Mouse (Mus musculus) hematopoietic multipotent progenitor cell, adult 10-12 weeks (in vitro differentiated cells): ENCODE results near the gene Olfr556. TPM values are rescaled to one million over a fixed set of nuclear protein-coding genes. Genes with fewer than 3 reads are reported as not detected.

Experiments
- polyA plus RNA-seq: library from polyadenylated mRNA; stranded (reverse); fragments of >175 nt; gene quantifications from 2 replicates; pipeline ENCODE4 v1.2.3, GENCODE M21; 2012; ENCODE audit warnings: low replicate concordance

Olfr556 gene
- not detected in 2 replicates for polyA plus RNA-seq

DNA sequence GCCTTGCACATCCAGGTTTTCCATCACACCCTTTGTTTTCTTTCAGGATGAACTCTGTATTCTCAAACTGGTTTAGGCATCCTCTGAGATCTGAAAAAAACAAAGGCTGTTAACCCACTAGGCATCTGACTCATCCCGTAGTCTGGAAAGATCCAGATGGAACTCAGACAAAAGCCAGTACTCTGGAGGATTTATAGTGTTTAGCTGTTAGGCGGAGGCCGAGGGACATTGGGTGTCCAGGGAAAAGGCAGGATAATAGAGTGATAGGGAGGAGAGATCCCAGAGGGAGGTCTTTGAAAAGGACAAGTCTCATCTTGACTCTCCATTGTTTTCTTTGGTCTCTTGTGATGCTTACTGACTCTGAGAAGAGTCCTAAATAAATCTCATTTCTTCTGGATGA, at the start of gene Olfr556:
Gene Olfr556 (plus strand): TSS at position 301 of the 400 bp plus-strand sequence.

GRCm38 (mm10) chr7:102618118-102618517, 46.6 kb upstream of the Olfr556 start, which contains the start of gene Olfr553:
TSS of gene Olfr553 (minus strand) at chr7:102618218.

DNA sequence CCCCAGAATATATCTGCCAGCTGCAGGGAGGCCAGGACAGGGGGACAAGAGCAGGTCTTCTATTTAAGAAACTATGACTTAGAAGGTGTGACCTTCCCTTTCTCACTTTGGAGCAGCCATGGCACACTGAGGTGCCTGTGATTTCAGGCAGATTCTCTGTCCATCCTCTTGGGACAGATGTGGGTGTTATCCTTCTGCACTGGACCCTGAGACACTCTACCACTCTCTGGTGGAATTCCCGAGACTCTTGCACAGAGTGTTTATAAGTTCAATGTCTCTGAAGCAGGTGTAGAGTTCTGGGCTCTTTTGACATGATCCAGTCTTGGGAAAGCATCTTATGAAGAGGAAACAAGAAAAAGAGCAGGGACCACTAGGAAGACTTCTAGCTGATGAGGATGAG, 26.6 kb upstream of the Olfr556 start, which contains the start of gene Olfr554:
Gene Olfr554 (plus strand): TSS at position 301 of the 400 bp plus-strand sequence.

DNA sequence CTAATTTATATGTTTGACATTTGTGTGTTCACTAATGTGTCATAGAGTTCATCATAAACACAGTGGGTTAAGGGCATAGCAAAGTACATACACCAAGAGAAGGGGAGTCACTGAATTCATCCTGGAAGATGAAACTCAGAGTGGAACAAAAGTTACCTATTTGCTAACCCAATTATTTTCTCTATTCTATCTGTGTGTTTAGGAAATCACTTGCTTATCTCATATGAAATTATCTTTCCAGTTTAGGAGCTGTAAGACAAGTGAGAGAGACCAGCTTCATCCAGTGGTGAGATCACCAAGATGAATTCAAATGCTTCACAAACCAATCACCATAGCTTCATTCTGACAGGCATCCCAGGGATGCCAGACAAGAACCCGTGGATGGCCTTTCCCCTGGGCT, 6.2 kb upstream of the Olfr556 start, which contains the start of gene Olfr555:
Gene Olfr555 (plus strand): TSS at position 301 of the 400 bp plus-strand sequence.

DNA sequence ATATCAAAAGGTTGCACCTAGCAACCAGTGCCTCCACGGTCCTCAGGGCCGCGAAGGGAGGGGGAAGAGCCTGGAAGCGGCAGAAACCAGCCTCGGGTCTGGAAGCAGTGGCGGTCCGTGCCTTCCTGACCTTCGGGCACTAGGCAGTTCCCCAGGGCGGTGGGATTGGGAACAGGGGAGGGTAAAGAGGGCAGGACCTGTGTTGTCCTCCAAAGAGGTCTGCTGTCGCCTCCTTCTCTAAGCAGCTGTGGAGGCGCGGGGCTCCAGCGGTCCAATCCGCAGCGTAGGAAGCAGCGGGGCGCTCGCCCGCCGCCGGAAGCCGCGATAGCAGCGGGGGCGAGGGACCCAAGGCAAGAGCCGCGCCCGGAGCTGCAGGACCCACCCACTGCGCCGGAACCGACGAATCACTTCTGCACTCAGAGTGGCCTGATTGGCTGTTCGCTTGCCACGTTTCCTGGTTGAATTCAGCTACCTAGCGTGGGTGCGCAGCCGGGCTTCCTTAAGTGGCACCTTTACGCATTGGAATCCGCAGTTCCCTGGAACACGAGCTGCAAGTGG, 22.3 kb downstream of the Olfr556 start, which contains the start of gene Trim68:
Gene Trim68 (minus strand): TSS at position 384 of the 558 bp plus-strand sequence.

GRCm38 (mm10) chr7:102695358-102696125, 30.8 kb downstream of the Olfr556 start, which contains the start of gene Olfr557:
TSS of gene Olfr557 (plus strand) at chr7:102695910.

GRCm38 (mm10) chr7:102701915-102702314, 37.2 kb downstream of the Olfr556 start, which contains the start of gene Olfr558:
TSS of gene Olfr558 (plus strand) at chr7:102702215.

DNA sequence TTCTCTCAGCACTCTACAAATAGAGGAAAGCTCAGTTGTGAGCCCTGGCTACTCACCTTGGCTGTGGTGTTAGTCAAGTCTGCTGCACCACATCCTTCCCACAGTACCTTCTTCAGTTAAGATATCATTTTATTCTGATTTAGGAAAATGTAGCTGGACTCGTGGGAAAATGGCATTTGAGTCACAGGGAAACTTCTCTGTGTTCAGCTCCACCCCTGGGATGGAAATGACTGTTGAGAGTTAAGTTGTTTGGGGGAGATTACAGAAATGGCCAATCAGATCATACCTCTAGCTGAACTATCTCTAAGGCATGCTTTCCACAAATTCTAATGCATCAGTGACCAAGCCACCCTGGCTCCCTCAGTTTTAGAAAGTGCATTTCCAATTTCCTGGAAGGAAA, 54.3 kb downstream of the Olfr556 start, which contains the start of gene Olfr33:
Gene Olfr33 (minus strand): TSS at position 101 of the 400 bp plus-strand sequence.

Other genes with a start within 250 kb of the Olfr556 start
- gene Rrm1, start 223.2 kb upstream of the Olfr556 start, polyA plus RNA-seq = 5.3 and 39.2 TPM in 2 replicates
- not detected in 2 replicates for gene Olfr543, start 183.2 kb upstream of the Olfr556 start, polyA plus RNA-seq
- gene Olfr544, start 176.6 kb upstream of the Olfr556 start, polyA plus RNA-seq = not detected in 2 replicates
- gene Olfr545, start 165.3 kb upstream of the Olfr556 start, polyA plus RNA-seq = not detected in 2 replicates
- gene Olfr547, start 130.2 kb upstream of the Olfr556 start, polyA plus RNA-seq = not detected in 2 replicates
- gene Olfr548-ps1, start 124.0 kb upstream of the Olfr556 start, polyA plus RNA-seq = not detected in 2 replicates
- gene Olfr549, start 115.0 kb upstream of the Olfr556 start, polyA plus RNA-seq = not detected in 2 replicates
- gene Trim21, start 99.4 kb upstream of the Olfr556 start, polyA plus RNA-seq = 11.8 and 24.5 TPM in 2 replicates
- gene Olfr550, start 93.5 kb upstream of the Olfr556 start, polyA plus RNA-seq = not detected in 2 replicates
- not detected in 2 replicates for gene Olfr551, start 73.0 kb upstream of the Olfr556 start, polyA plus RNA-seq
- not detected in 2 replicates for gene Olfr552, start 67.1 kb upstream of the Olfr556 start, polyA plus RNA-seq
- not detected in 2 replicates for gene Olfr553, start 46.7 kb upstream of the Olfr556 start, polyA plus RNA-seq
- gene Olfr554, start 26.5 kb upstream of the Olfr556 start, polyA plus RNA-seq = not detected in 2 replicates
- not detected in 2 replicates for gene Olfr555, start 6.1 kb upstream of the Olfr556 start, polyA plus RNA-seq
- gene Trim68, start 22.4 kb downstream of the Olfr556 start, polyA plus RNA-seq = 5.2 and 5.8 TPM in 2 replicates
- gene Olfr557, start 31.0 kb downstream of the Olfr556 start, polyA plus RNA-seq = not detected in 2 replicates
- not detected in 2 replicates for gene Olfr558, start 37.3 kb downstream of the Olfr556 start, polyA plus RNA-seq
- not detected in 2 replicates for gene Olfr33, start 54.2 kb downstream of the Olfr556 start, polyA plus RNA-seq
- gene Olfr559, start 62.6 kb downstream of the Olfr556 start, polyA plus RNA-seq = not detected in 2 replicates
- gene Olfr560, start 94.5 kb downstream of the Olfr556 start, polyA plus RNA-seq = not detected in 2 replicates
- gene Olfr78, start 94.6 kb downstream of the Olfr556 start, polyA plus RNA-seq = not detected in 2 replicates
- gene Olfr561, start 106.3 kb downstream of the Olfr556 start, polyA plus RNA-seq = not detected in 2 replicates
- not detected in 2 replicates for gene Olfr564, start 138.6 kb downstream of the Olfr556 start, polyA plus RNA-seq
- gene Olfr566, start 193.9 kb downstream of the Olfr556 start, polyA plus RNA-seq = not detected in 2 replicates
- not detected in 2 replicates for gene Olfr568, start 212.2 kb downstream of the Olfr556 start, polyA plus RNA-seq
- gene Olfr569, start 226.0 kb downstream of the Olfr556 start, polyA plus RNA-seq = not detected in 2 replicates
- not detected in 2 replicates for gene Olfr570, start 229.7 kb downstream of the Olfr556 start, polyA plus RNA-seq